Mouse (Mus musculus): ENCODE results near the gene Smyd3.
"Not testable (repeated sequence)": the region's sequence is repeated elsewhere in the genome, so short reads cannot be mapped to it uniquely, and the experiment has no call there.

Smyd3 gene

DNA sequence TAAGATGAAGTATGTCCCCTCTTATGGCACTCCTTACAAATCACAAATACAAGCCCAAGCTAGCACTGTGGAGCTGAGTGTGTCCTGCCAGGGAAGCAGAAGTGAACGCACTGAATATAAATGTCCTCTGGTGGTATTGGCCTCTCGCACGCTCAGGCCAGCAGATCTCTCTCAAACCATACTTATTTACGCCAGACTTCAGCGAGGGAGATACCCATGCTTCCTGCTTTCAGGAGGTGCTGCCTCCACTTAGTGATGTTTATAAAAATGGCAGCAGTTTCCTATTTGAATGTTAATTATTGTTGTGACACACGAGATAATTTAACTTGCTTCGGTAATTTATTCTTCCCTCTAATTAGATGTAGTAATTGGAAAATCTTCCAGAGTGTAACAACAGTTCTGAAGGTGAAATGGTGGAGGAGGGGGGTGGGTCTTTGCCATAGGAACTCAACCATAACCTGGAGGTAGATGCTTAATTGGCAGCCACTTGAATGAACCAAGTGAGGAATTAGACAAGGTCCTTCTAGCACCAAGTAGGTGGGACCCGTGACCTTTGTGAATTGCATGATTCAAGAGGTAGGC lies 224.0 kb downstream of the Smyd3 start:
- in situ Hi-C loops (cut with MboI) = no loop called here

GRCm38 (mm10) chr1:179290181-179290580 lies 227.7 kb downstream of the Smyd3 start:
- in situ Hi-C loops (cut with MboI) = not testable (repeated sequence)

GRCm38 (mm10) chr1:179289744-179290143 lies 228.1 kb downstream of the Smyd3 start:
- in situ Hi-C loops (cut with MboI) = no loop called here

DNA sequence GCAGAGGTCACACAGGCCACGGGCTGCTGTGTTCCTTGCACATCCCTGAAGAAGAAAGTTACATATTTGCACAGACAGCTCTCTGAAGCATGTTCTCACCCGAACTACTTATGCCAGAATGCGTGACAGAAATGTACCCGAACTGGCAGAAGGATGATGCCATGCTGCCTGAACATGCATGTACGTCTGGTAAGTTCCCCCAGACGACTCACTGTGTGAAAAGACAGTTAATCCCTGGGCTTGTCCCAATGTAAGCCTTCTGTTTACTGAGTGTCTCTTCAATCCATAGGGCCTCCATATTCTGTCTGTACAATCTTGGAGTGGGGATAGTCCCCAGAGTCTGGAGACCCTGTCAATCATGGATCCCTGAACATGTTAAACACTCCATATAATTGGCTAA lies 231.1 kb downstream of the Smyd3 start:
- in situ Hi-C loops (cut with MboI) = no loop called here

GRCm38 (mm10) chr1:179282821-179283220 lies 235.0 kb downstream of the Smyd3 start:
- in situ Hi-C loops (cut with MboI) = no loop called here

DNA sequence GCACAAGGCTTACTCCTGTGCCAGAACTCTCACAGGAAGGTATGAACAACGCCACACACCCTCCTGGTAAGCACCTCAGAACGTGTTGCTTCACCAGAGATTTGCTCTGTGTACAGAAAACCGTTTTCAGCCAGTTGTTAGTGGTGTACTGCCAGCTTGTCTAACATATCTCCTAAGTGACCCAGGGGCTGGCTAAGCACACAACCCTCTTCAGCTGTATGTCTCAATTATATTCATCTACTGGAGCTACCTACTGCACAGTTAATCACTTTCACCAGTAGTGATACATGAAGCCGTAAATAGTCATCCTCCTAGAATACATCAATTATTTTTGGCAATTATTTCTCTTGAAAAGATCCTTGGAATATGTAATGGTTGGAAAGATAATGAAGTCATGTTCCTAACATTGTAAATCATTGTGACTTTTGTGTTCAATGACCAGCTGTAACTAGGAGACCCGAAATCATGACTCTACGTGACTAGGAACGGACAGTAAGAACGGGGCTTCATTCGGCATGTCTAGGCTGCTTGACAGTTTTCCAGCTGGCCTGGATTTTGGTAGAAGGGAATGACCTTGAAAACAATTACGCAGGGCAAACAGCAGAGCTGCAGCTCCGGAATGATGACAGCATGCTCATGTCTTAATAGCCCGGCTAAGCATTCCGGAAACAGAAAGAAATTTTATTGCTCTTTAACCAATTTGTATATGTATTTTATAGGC lies 236.3 kb downstream of the Smyd3 start:
- in situ Hi-C loops (cut with MboI) = no loop called here

DNA sequence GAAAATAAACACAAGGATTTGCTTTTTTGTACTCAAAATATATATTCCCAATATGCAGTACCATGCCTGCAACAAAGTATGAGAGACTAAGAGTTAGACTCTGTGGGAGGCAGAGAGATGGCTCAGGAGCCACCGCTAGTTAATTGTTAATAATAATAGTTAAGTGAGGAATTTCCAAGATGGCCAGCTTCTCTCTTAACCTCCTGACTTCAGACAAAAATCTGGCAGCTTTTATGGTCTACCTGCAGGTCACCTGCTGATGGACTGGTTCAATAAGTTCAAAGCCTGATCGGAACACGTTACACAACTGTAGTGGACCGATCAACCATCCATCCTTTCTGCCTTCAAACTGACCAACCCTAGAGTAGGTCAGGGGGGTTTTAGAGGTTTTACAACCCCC lies 238.7 kb downstream of the Smyd3 start:
- in situ Hi-C loops (cut with MboI) = no loop called here

- in situ Hi-C loops (cut with MboI) = no loop called here
These were observed 240.5 kb downstream of the Smyd3 start for GRCm38 (mm10) chr1:179277346-179277745.

DNA sequence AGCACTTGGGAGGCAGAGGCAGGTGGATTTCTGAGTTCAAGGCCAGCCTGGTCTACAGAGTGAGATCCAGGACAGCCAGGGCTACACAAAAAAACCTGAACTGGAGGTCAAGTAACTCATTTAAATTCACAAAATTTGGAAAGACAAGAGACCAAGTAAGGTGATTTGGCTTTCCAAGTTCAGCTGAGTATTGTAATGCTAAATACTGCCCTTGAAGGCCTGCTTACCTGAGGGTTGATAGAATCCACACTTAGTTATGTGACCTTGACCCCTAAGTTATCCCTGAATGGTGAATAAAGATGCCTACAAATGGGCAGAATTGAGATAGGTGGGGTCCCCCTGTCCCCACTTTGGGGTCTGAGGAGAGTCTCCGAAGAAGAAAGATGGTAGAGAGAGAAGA lies 241.0 kb downstream of the Smyd3 start:
- in situ Hi-C loops (cut with MboI) = no loop called here

GRCm38 (mm10) chr1:179272926-179273325 lies 244.9 kb downstream of the Smyd3 start:
- in situ Hi-C loops (cut with MboI) = no loop called here

- in situ Hi-C loops (cut with MboI) = no loop called here
These were observed 245.5 kb downstream of the Smyd3 start for GRCm38 (mm10) chr1:179272351-179272750.

GRCm38 (mm10) chr1:179266936-179267335 lies 250.9 kb downstream of the Smyd3 start:
- in situ Hi-C loops (cut with MboI) = no loop called here

- in situ Hi-C loops (cut with MboI) = no loop called here
These were observed 256.3 kb downstream of the Smyd3 start for GRCm38 (mm10) chr1:179261496-179261966.

DNA sequence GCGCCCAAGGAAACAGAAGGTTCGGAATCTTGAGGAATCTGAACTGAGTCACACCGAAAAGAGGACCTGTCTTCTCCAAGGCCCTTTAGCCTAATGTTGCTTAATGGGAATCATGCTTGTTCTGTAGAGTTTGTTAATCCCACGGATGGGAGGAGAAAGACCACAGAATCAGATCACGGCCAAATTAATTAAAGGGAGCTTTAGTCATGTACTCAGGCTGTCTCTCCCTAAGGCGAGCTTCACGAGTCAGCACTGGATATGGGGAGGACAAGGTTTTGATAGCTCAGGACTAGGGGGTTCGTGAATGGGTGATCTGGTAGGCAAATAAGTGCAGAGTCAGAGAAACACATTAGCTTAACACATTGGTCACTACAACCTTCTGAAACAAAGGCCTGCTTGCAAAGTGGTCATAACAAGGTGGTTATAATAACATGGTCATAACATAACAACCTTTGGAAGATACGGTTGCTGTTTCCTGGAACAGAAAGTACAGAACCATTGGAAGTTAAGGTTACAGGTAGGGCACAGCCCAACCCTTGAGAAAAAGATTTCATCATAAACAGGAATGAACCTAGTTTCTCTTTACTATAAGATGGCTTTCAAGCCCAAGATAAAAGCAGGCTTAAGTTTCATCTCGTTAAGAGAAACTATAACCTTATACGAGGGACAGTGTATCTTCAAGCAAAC lies 261.9 kb downstream of the Smyd3 start:
- in situ Hi-C loops (cut with MboI) = no loop called here

- in situ Hi-C loops (cut with MboI) = no loop called here
These were observed 263.3 kb downstream of the Smyd3 start for GRCm38 (mm10) chr1:179254531-179254930.

DNA sequence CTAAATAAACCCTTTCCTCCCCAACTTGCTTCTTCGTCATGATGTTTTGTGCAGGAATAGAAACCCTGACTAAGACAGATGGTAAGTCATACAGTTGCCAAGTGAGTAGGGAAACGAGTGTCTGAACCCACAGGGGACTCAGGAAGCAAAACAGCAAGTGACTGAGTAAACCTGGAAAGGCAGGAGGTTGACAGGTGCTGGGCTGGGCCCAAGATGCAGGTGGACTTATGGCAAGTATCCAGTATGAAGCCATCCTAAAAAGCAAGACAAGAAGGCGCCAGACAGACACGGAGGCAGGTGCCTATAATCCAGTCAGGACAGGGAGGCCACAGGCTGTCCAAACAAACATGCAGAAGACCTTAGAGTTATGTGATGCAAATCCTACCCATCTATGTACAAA lies 265.2 kb downstream of the Smyd3 start:
- in situ Hi-C loops (cut with MboI) = no loop called here

GRCm38 (mm10) chr1:179250388-179250787 lies 267.5 kb downstream of the Smyd3 start:
- in situ Hi-C loops (cut with MboI) = no loop called here

DNA sequence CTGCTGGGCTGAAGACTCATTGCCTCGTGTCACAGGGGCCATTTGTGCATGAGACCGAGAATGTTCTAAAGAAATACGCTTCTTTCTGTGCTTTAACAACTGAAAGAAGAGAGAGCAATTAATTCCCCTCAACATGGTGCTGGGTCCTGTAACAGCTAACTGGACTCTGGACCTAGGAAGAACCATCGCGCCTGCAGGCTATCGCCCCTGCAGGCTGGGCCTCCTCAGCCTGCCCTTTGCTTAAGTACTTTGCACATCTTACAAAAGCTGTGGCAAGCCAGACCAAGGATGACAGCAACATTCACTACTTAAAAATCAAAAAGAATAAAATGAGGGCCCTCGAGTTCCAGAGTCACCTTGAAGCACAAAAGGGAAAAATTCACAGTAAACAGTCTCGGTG lies 274.3 kb downstream of the Smyd3 start:
- in situ Hi-C loops (cut with MboI) = no loop called here

DNA sequence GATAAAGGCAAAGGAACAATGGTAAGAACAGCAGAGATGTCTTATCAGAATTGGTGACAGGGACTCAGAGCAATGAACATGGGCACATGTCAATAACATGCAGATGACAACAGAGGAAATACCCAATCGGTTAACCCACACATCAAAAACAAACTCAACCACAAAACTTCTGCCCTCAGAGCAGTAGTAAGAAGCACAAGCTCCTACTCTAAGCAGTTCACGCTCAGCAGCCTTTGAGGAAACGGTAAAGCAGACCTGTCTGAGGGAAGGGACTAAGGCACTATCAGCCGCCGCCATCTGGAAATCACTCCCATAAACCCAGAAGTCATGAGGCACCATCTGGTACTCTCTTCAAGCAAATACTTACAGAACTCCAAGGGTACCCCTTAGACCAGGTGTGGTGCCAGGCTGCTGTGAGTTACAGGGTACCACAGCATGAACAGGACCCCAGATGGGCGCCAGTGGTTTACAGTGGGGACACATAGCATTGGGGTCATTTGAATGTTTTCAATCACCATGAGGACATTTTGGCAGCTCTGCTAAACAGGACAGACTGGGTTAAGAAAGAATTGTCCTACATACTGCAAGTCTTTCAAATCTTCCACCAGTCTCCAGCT lies 277.1 kb downstream of the Smyd3 start:
- in situ Hi-C loops (cut with MboI) = no loop called here

DNA sequence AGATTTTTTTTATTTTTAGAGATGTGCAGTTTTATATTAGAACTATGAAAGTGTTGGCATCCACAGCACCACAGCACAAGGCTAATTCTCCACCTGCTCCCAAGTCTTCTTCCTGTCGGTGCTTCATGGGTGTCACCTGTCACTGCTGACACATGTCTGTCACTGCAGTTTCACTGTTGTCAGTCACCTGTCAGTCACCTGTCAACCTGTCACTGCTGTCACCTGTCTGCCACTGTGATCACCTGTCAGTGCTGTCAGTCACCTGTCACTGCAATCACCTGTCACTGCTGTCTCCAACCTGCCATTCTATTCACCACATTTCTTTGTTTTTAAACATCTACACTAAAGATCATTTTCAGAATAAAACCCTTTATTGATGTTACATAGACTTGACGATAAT lies 279.2 kb downstream of the Smyd3 start:
- in situ Hi-C loops (cut with MboI) = no loop called here

DNA sequence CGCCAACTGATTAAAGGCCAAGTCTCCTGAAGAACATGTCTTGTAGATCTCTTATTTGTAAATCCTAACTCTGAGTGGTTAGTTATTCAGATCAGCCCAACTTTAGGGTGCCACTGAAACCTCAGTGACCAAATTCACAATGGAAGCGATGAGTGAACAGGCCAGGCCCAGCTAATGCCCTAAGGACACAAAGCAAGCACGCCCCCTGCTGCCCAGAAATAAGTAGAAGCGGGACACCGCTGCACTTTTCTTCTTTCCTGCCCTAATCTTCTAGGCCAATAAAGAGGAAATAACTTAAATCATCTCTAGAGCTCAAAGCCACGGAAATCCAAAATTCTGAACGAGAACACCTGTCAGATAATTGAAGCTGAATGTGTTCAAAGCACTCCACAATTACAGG lies 279.9 kb downstream of the Smyd3 start:
- in situ Hi-C loops (cut with MboI) = no loop called here

- in situ Hi-C loops (cut with MboI) = no loop called here
These were observed 281.5 kb downstream of the Smyd3 start for GRCm38 (mm10) chr1:179236217-179236840.
